In the genomic region with DNA sequence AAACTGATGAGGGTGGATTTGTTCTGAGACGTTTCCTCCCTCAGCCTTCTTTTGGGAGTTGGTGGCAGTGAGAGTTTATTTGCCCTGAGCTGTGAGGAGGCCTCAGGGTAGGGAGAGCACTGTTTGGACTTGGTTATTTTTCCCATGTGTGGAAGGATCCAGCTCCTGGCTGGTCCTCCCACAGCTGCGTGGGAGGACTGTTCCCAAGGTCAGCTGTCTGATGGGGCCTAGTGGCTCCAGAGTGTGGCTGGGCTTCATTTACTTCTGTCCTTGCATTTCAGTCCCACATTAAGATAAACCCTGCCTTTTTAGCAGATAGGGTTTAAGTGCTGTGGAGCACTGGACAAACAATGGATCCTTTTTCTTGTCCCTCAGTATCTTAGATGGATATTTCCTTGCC, we compare ENCODE assay signal across 19 mouse cellular contexts. TPM values are rescaled to one million over a fixed set of nuclear protein-coding genes. Genes with fewer than 3 reads are reported as not detected.
DNase-seq lines count a peak whose midpoint lies in the region; ATAC-seq and TF ChIP-seq lines count a peak whose summit lies in the region.
"Had no signal": no experiment of that assay in that cellular context is flagged by ENCODE, and none has a peak within 500 bp of the region (broad histone marks: within the 10 kb centered on the region; RNA-seq: fewer than 3 reads in every experiment).

No protein-coding gene starts in this region.

- H3K27me3 ChIP-seq in heart, embryonic 14.5 days (ENCODE audit: control insufficient read depth, insufficient read depth, low read length) = no peaks in the 10 kb centered on the region
- H3K27me3 ChIP-seq in ES-Bruce4 (ENCODE audit: control insufficient read depth, insufficient read depth, low read length, poor library complexity, severe bottlenecking) = no peaks in the 10 kb centered on the region
- no peaks in the 10 kb centered on the region for H3K27me3 ChIP-seq in limb, embryonic 14.5 days (ENCODE audit: control insufficient read depth, insufficient read depth, low read length)
- H3K27me3 ChIP-seq: limb, embryonic 13.5 days had no signal

- no peak for DNase-seq in heart, adult 11 months
- peak; percentile 28 for DNase-seq in kidney, postnatal 10 days
- DNase-seq in kidney, adult 18-20 months = no peak
- no peak for DNase-seq in limb, embryonic 14.5 days (ENCODE audit: low spot score)
- DNase-seq in frontal cortex, adult 2 months (ENCODE audit: extremely low spot score in 1 of 2, low spot score in 1 of 2) = no peak
- no peak for DNase-seq in layer of hippocampus, adult 2 months (ENCODE audit: low spot score in 2 of 2)
- DNase-seq: adrenal gland, postnatal 14 days; cerebellum, adult 9-11 months; gastrocnemius, postnatal 14 days; heart, postnatal 4 days; liver, postnatal 0 days; thymus, postnatal 36 days had no signal

- H3K4me3 ChIP-seq in heart, embryonic 14.5 days (ENCODE audit: control insufficient read depth in 1 of 2, insufficient read depth in 1 of 2, low read depth in 1 of 2, low read length in 2 of 2) = no peak overlapping the region
- no peak overlapping the region for H3K4me3 ChIP-seq in ES-Bruce4 (ENCODE audit: low read depth, low read length)
- no peak overlapping the region for H3K4me3 ChIP-seq in limb, embryonic 14.5 days (replicated peaks; ENCODE audit: low read length)
- H3K4me3 ChIP-seq in layer of hippocampus, adult 2 months = no peak overlapping the region
- H3K4me3 ChIP-seq: erythroblast, embryonic 14.5 days; left cerebral cortex, adult 2 months; limb, embryonic 13.5 days; myocyte had no signal

- H3K4me2 ChIP-seq in heart, embryonic 14.5 days (ENCODE audit: low read length) = no peak overlapping the region
- H3K4me2 ChIP-seq in limb, embryonic 14.5 days (replicated peaks; ENCODE audit: low read depth, low read length, severe bottlenecking) = no peak overlapping the region
- H3K4me2 ChIP-seq: limb, embryonic 13.5 days; midbrain, embryonic 11.5 days had no signal

- no peak for TF ChIP-seq CTCF in ES-Bruce4 (IDR thresholded peaks at IDR 0.05; ENCODE audit: low read depth, low read length)
- TF ChIP-seq CTCF in layer of hippocampus, adult 2 months (conservative IDR thresholded peaks at IDR 0.05) = no peak

- peaks cover 41% of the 10 kb centered on the region for H3K36me3 ChIP-seq in heart, embryonic 14.5 days (ENCODE audit: control insufficient read depth, insufficient read depth, low read length)
- H3K36me3 ChIP-seq in ES-Bruce4 (ENCODE audit: control insufficient read depth, insufficient read depth, low read length, poor library complexity, severe bottlenecking) = peaks cover 34% of the 10 kb centered on the region
- H3K36me3 ChIP-seq in limb, embryonic 14.5 days (ENCODE audit: control insufficient read depth, insufficient read depth, low read length) = peaks cover 39% of the 10 kb centered on the region

- no peaks in the 10 kb centered on the region for H3K9me3 ChIP-seq in heart, embryonic 14.5 days (ENCODE audit: control insufficient read depth, low read length)
- no peaks in the 10 kb centered on the region for H3K9me3 ChIP-seq in ES-Bruce4 (replicated peaks; ENCODE audit: control insufficient read depth, insufficient read depth, low read length, poor library complexity, severe bottlenecking)
- no peaks in the 10 kb centered on the region for H3K9me3 ChIP-seq in limb, embryonic 14.5 days (ENCODE audit: control insufficient read depth, low read length)
- H3K9me3 ChIP-seq: limb, embryonic 13.5 days had no signal

- TF ChIP-seq EP300 in ES-Bruce4 (IDR thresholded peaks at IDR 0.05; ENCODE audit: insufficient read depth, low read depth, low read length) = no peak

- no peak for ATAC-seq in heart, embryonic 14.5 days (ENCODE audit: insufficient number of reproducible peaks, insufficient read depth, low FRiP score, low read depth)
- ATAC-seq in limb, embryonic 14.5 days (ENCODE audit: low FRiP score, low read depth) = no peak
- ATAC-seq: liver, postnatal 0 days had no signal

- H3K9ac ChIP-seq in heart, embryonic 14.5 days (ENCODE audit: low read length) = peak overlapping the region; percentile 32; the same call in 1 of the 2 replicates
- H3K9ac ChIP-seq in ES-Bruce4 (ENCODE audit: low read depth, poor library complexity, severe bottlenecking) = no peak overlapping the region
- H3K9ac ChIP-seq in limb, embryonic 14.5 days (ENCODE audit: low read depth, low read length, severe bottlenecking) = no peak overlapping the region
- H3K9ac ChIP-seq: limb, embryonic 13.5 days; liver, postnatal 0 days had no signal

- H3K27ac ChIP-seq in heart, embryonic 14.5 days (replicated peaks in 1 of 2; ENCODE audit: control insufficient read depth in 1 of 2, insufficient read depth in 1 of 2, low read depth in 2 of 2, low read length in 2 of 2) = peak overlapping the region; percentile 5 to 20; a peak in 1 of 4 replicates
- H3K27ac ChIP-seq in ES-Bruce4 (ENCODE audit: insufficient read depth, low read length) = peak overlapping the region; percentile 6; the same call in 1 of the 2 replicates
- 0 out of 2 replicates have a peak overlapping the region, but pooled peaks have one; percentile 26 for H3K27ac ChIP-seq in limb, embryonic 14.5 days (replicated peaks; ENCODE audit: low read depth, low read length)
- no peak overlapping the region for H3K27ac ChIP-seq in layer of hippocampus, adult 2 months
- H3K27ac ChIP-seq: left cerebral cortex, adult 2 months; limb, embryonic 13.5 days had no signal

- peaks cover 6 to 22% of the 10 kb centered on the region in 2 experiments for H3K4me1 ChIP-seq in heart, embryonic 14.5 days (ENCODE audit: control insufficient read depth in 2 of 2, insufficient read depth in 2 of 2, low read length in 2 of 2)
- H3K4me1 ChIP-seq in ES-Bruce4 (ENCODE audit: control insufficient read depth, insufficient read depth, low read length) = peaks cover 2% of the 10 kb centered on the region
- peaks cover 5% of the 10 kb centered on the region for H3K4me1 ChIP-seq in limb, embryonic 14.5 days (ENCODE audit: control insufficient read depth, insufficient read depth, low read length)

- WGBS in heart, embryonic 14.5 days = 24% methylated on average over 2 of the region's 2 CpGs
- WGBS in limb, embryonic 14.5 days = 53% methylated on average over 2 of the region's 2 CpGs

- TF ChIP-seq POLR2A in ES-Bruce4 (IDR thresholded peaks at IDR 0.05; ENCODE audit: insufficient read depth, low read length) = no peak
- no peak for TF ChIP-seq POLR2A in limb, embryonic 14.5 days (IDR thresholded peaks at IDR 0.05; ENCODE audit: borderline replicate concordance, extremely low read depth, insufficient read depth, insufficient read length)

RNA-seq across cellular contexts. Expression of a gene that starts 5.1 kb away (rescaled TPM):
- 80.6 and 83.8 TPM in 2 replicates for polyA plus RNA-seq in heart, embryonic 14.5 days (2014; fragmentation: Nextera tagmentation; extraction: Ambion mirVana)
- polyA plus RNA-seq in ES-Bruce4 (2011; ENCODE audit: insufficient read depth, insufficient read length, low read depth, missing spikeins) = 317 and 318 TPM in 2 replicates
- 476 and 495 TPM in 2 replicates for polyA plus RNA-seq in limb, embryonic 14.5 days (2012; rRNA removed)
- polyA plus RNA-seq in limb, embryonic 14.5 days (2014; fragmentation: Nextera tagmentation; extraction: Ambion mirVana) = 137 and 147 TPM in 2 replicates
- 466 and 555 TPM in 2 replicates for polyA plus RNA-seq in frontal cortex, adult 2 months (2012; rRNA removed)
- 100 to 1,000 TPM; 271 to 305 TPM for total RNA-seq in layer of hippocampus, adult 2 months (2021)

RNA-seq across cellular contexts. Expression of a gene that starts 14.2 kb away (rescaled TPM):
- not detected in 2 replicates for polyA plus RNA-seq in heart, embryonic 14.5 days (2014; fragmentation: Nextera tagmentation; extraction: Ambion mirVana)
- polyA plus RNA-seq in ES-Bruce4 (2011; ENCODE audit: insufficient read depth, insufficient read length, low read depth, missing spikeins) = not detected in 2 replicates
- polyA plus RNA-seq in limb, embryonic 14.5 days (2012; rRNA removed) = 0.16 and 1.7 TPM in 2 replicates
- polyA plus RNA-seq in limb, embryonic 14.5 days (2014; fragmentation: Nextera tagmentation; extraction: Ambion mirVana) = 0.19 TPM in 1 of 2 replicates, not detected in the other
- 0.90 TPM in 1 of 2 replicates, not detected in the other for polyA plus RNA-seq in frontal cortex, adult 2 months (2012; rRNA removed)
- total RNA-seq in layer of hippocampus, adult 2 months (2021) = 1 to 10 TPM; 1.0 to 9.4 TPM
- polyA plus RNA-seq: midbrain, embryonic 11.5 days had no signal

RNA-seq across cellular contexts. Expression of a gene that starts 14.3 kb away (rescaled TPM):
- 3.0 and 4.3 TPM in 2 replicates for polyA plus RNA-seq in heart, embryonic 14.5 days (2014; fragmentation: Nextera tagmentation; extraction: Ambion mirVana)
- 25.0 and 26.8 TPM in 2 replicates for polyA plus RNA-seq in ES-Bruce4 (2011; ENCODE audit: insufficient read depth, insufficient read length, low read depth, missing spikeins)
- polyA plus RNA-seq in limb, embryonic 14.5 days (2012; rRNA removed) = 44.4 and 46.6 TPM in 2 replicates
- 5.4 and 5.5 TPM in 2 replicates for polyA plus RNA-seq in limb, embryonic 14.5 days (2014; fragmentation: Nextera tagmentation; extraction: Ambion mirVana)
- polyA plus RNA-seq in frontal cortex, adult 2 months (2012; rRNA removed) = 92.6 and 107 TPM in 2 replicates
- 100 to 1,000 TPM; 114 to 126 TPM for total RNA-seq in layer of hippocampus, adult 2 months (2021)

RNA-seq across cellular contexts. Expression of a gene that starts 15.5 kb away (rescaled TPM):
- 18.5 and 25.6 TPM in 2 replicates for polyA plus RNA-seq in heart, embryonic 14.5 days (2014; fragmentation: Nextera tagmentation; extraction: Ambion mirVana)
- polyA plus RNA-seq in ES-Bruce4 (2011; ENCODE audit: insufficient read depth, insufficient read length, low read depth, missing spikeins) = 25.9 and 29.0 TPM in 2 replicates
- polyA plus RNA-seq in limb, embryonic 14.5 days (2012; rRNA removed) = 403 and 594 TPM in 2 replicates
- 57.9 and 64.3 TPM in 2 replicates for polyA plus RNA-seq in limb, embryonic 14.5 days (2014; fragmentation: Nextera tagmentation; extraction: Ambion mirVana)
- 744 and 786 TPM in 2 replicates for polyA plus RNA-seq in frontal cortex, adult 2 months (2012; rRNA removed)
- total RNA-seq in layer of hippocampus, adult 2 months (2021) = 100 to 1,000 TPM; 666 to 700 TPM

RNA-seq across cellular contexts. Expression of a gene that starts 20.1 kb away (rescaled TPM):
- 1.7 and 1.9 TPM in 2 replicates for polyA plus RNA-seq in heart, embryonic 14.5 days (2014; fragmentation: Nextera tagmentation; extraction: Ambion mirVana)
- 4.2 and 6.3 TPM in 2 replicates for polyA plus RNA-seq in ES-Bruce4 (2011; ENCODE audit: insufficient read depth, insufficient read length, low read depth, missing spikeins)
- polyA plus RNA-seq in limb, embryonic 14.5 days (2012; rRNA removed) = 7.0 and 8.0 TPM in 2 replicates
- polyA plus RNA-seq in limb, embryonic 14.5 days (2014; fragmentation: Nextera tagmentation; extraction: Ambion mirVana) = 0.86 and 1.4 TPM in 2 replicates
- polyA plus RNA-seq in frontal cortex, adult 2 months (2012; rRNA removed) = 13.7 and 16.1 TPM in 2 replicates
- 10 to 100 TPM; 22.1 to 24.3 TPM for total RNA-seq in layer of hippocampus, adult 2 months (2021)
